Mouse (Mus musculus): ENCODE data around the gene Ppm1d. TPM values are rescaled to one million over a fixed set of nuclear protein-coding genes. Genes with fewer than 3 reads are reported as not detected.

Ppm1d gene
- polyA plus RNA-seq, 1 experiment from 2014 or later = 22.3 TPM

- H3K4me2 ChIP-seq = no peak overlapping the region
- H3K4me3 ChIP-seq = no peak overlapping the region
- H3K27ac ChIP-seq = no peak overlapping the region
- 98% methylated on average over 6 of the region's 6 CpGs for WGBS
- no peaks in the 10 kb centered on the region for H3K4me1 ChIP-seq
- H3K27me3 ChIP-seq = no peaks in the 10 kb centered on the region
- H3K9me3 ChIP-seq (replicated peaks) = no peaks in the 10 kb centered on the region
- peaks cover 68% of the 10 kb centered on the region for H3K36me3 ChIP-seq (ENCODE audit: poor library complexity, severe bottlenecking)
- H3K9ac ChIP-seq = no peak overlapping the region
- ATAC-seq = no peak
Observed at GRCm38 (mm10) chr11:85339173-85339831, 28.3 kb downstream of the Ppm1d start.

- no peak overlapping the region for H3K4me3 ChIP-seq
- no peak overlapping the region for H3K9ac ChIP-seq
- no peaks in the 10 kb centered on the region for H3K9me3 ChIP-seq (replicated peaks)
- 85% methylated on average over 7 of the region's 7 CpGs for WGBS
- no peaks in the 10 kb centered on the region for H3K4me1 ChIP-seq
- no peak overlapping the region for H3K27ac ChIP-seq
- ATAC-seq = no peak
- peaks cover 67% of the 10 kb centered on the region for H3K36me3 ChIP-seq (ENCODE audit: poor library complexity, severe bottlenecking)
- no peaks in the 10 kb centered on the region for H3K27me3 ChIP-seq
- H3K4me2 ChIP-seq = no peak overlapping the region
Observed at GRCm38 (mm10) chr11:85340070-85340616, 29.1 kb downstream of the Ppm1d start.

- H3K4me1 ChIP-seq = peaks cover 12% of the 10 kb centered on the region
- H3K4me2 ChIP-seq = peak within 1 kb of the TSS; percentile 88
- no peaks in the 10 kb centered on the region for H3K9me3 ChIP-seq (replicated peaks)
- WGBS = under 1% methylated on average over 47 of the region's 47 CpGs
- ATAC-seq = peak; percentile 99
- H3K27ac ChIP-seq = peak within 1 kb of the TSS; percentile 63
- H3K4me3 ChIP-seq = peak within 1 kb of the TSS; percentile 78
- no peaks in the 10 kb centered on the region for H3K36me3 ChIP-seq (ENCODE audit: poor library complexity, severe bottlenecking)
- peak within 1 kb of the TSS; percentile 86 for H3K9ac ChIP-seq
- H3K27me3 ChIP-seq = no peaks in the 10 kb centered on the region
Observed at GRCm38 (mm10) chr11:85352539-85353380, 41.7 kb downstream of the Ppm1d start, which contains the start of gene Bcas3. TSS of gene Bcas3 (plus strand) at chr11:85353167.

- peaks cover 12% of the 10 kb centered on the region for H3K4me1 ChIP-seq
- WGBS = 68% methylated on average over 4 of the region's 4 CpGs
- H3K36me3 ChIP-seq (ENCODE audit: poor library complexity, severe bottlenecking) = no peaks in the 10 kb centered on the region
- no peak for ATAC-seq
- no peaks in the 10 kb centered on the region for H3K9me3 ChIP-seq (replicated peaks)
- H3K27ac ChIP-seq = no peak overlapping the region
- H3K9ac ChIP-seq = peak overlapping the region; percentile 86
- H3K4me3 ChIP-seq = peak overlapping the region; percentile 78
- H3K27me3 ChIP-seq = no peaks in the 10 kb centered on the region
- H3K4me2 ChIP-seq = peak overlapping the region; percentile 88
Observed at GRCm38 (mm10) chr11:85353819-85354218, 42.8 kb downstream of the Ppm1d start.

GRCm38 (mm10) chr11:85359641-85360040 lies 48.6 kb downstream of the Ppm1d start:
- Histone ChIP-seq H3K27me3 (no peaks in the 10 kb centered on the region), H3K4me2 (no peak overlapping the region), H3K9ac (no peak overlapping the region), H3K4me1 (no peaks in the 10 kb centered on the region), H3K27ac (no peak overlapping the region), H3K9me3 (replicated peaks) (no peaks in the 10 kb centered on the region), H3K36me3 (ENCODE audit: poor library complexity, severe bottlenecking) (peaks cover 17% of the 10 kb centered on the region; the same call in 1 of the 2 replicates), H3K4me3 (no peak overlapping the region)
- ATAC-seq = no peak
- 92% methylated on average over 6 of the region's 6 CpGs for WGBS

GRCm38 (mm10) chr11:85361621-85362020 lies 50.6 kb downstream of the Ppm1d start:
- H3K4me3 ChIP-seq = no peak overlapping the region
- no peak for ATAC-seq
- H3K36me3 ChIP-seq (ENCODE audit: poor library complexity, severe bottlenecking) = peaks cover 20% of the 10 kb centered on the region; the same call in 1 of the 2 replicates
- no peak overlapping the region for H3K9ac ChIP-seq
- H3K27me3 ChIP-seq = no peaks in the 10 kb centered on the region
- no peaks in the 10 kb centered on the region for H3K4me1 ChIP-seq
- H3K4me2 ChIP-seq = no peak overlapping the region
- no peak overlapping the region for H3K27ac ChIP-seq
- no peaks in the 10 kb centered on the region for H3K9me3 ChIP-seq (replicated peaks)
- 81% methylated on average over 8 of the region's 8 CpGs for WGBS

GRCm38 (mm10) chr11:85366168-85366567 lies 55.1 kb downstream of the Ppm1d start:
- Histone ChIP-seq H3K9me3 (replicated peaks) (no peaks in the 10 kb centered on the region), H3K4me2 (no peak overlapping the region), H3K4me3 (no peak overlapping the region), H3K4me1 (no peaks in the 10 kb centered on the region), H3K27me3 (no peaks in the 10 kb centered on the region), H3K27ac (no peak overlapping the region), H3K36me3 (ENCODE audit: poor library complexity, severe bottlenecking) (peaks cover 21% of the 10 kb centered on the region), H3K9ac (no peak overlapping the region)
- no peak for ATAC-seq
- 91% methylated on average over 3 of the region's 3 CpGs for WGBS

- no peak for ATAC-seq
- Histone ChIP-seq H3K9ac (no peak overlapping the region), H3K4me1 (no peaks in the 10 kb centered on the region), H3K9me3 (replicated peaks) (no peaks in the 10 kb centered on the region), H3K36me3 (ENCODE audit: poor library complexity, severe bottlenecking) (peaks cover 20% of the 10 kb centered on the region), H3K4me3 (no peak overlapping the region), H3K4me2 (no peak overlapping the region), H3K27me3 (no peaks in the 10 kb centered on the region), H3K27ac (no peak overlapping the region)
- WGBS = 61% methylated on average over 3 of the region's 3 CpGs
Observed at GRCm38 (mm10) chr11:85367823-85368222, 56.8 kb downstream of the Ppm1d start.

GRCm38 (mm10) chr11:85379091-85379490 lies 68.0 kb downstream of the Ppm1d start:
- H3K4me1 ChIP-seq = no peaks in the 10 kb centered on the region
- H3K4me2 ChIP-seq = no peak overlapping the region
- WGBS = 90% methylated on average over 3 of the region's 3 CpGs
- no peak for ATAC-seq
- no peak overlapping the region for H3K4me3 ChIP-seq
- no peaks in the 10 kb centered on the region for H3K27me3 ChIP-seq
- H3K27ac ChIP-seq = no peak overlapping the region
- no peaks in the 10 kb centered on the region for H3K36me3 ChIP-seq (ENCODE audit: poor library complexity, severe bottlenecking)
- H3K9me3 ChIP-seq (replicated peaks) = no peaks in the 10 kb centered on the region
- H3K9ac ChIP-seq = no peak overlapping the region

- Histone ChIP-seq H3K4me2 (no peak overlapping the region), H3K4me3 (no peak overlapping the region), H3K4me1 (no peaks in the 10 kb centered on the region), H3K9me3 (replicated peaks) (no peaks in the 10 kb centered on the region), H3K36me3 (ENCODE audit: poor library complexity, severe bottlenecking) (no peaks in the 10 kb centered on the region), H3K27me3 (no peaks in the 10 kb centered on the region), H3K9ac (no peak overlapping the region), H3K27ac (no peak overlapping the region)
- 21% methylated on average over 1 of the region's 1 CpGs for WGBS
- no peak for ATAC-seq
Observed at GRCm38 (mm10) chr11:85380046-85380445, 69.0 kb downstream of the Ppm1d start.

GRCm38 (mm10) chr11:85382055-85382454 lies 71.0 kb downstream of the Ppm1d start:
- Histone ChIP-seq H3K4me3 (no peak overlapping the region), H3K9ac (no peak overlapping the region), H3K27ac (no peak overlapping the region), H3K4me2 (no peak overlapping the region), H3K4me1 (no peaks in the 10 kb centered on the region), H3K27me3 (no peaks in the 10 kb centered on the region), H3K9me3 (replicated peaks) (no peaks in the 10 kb centered on the region), H3K36me3 (ENCODE audit: poor library complexity, severe bottlenecking) (no peaks in the 10 kb centered on the region)
- WGBS = 20% methylated on average over 4 of the region's 4 CpGs
- 0 out of 2 replicates have a peak, but pooled peaks have one; percentile 65 for ATAC-seq
